Mouse (Mus musculus) thymus, postnatal 10 days (tissue): ENCODE data around the gene Rag1.
A peak's percentile ranks its signal among the peaks of the same experiment; 100 is the strongest.

Source experiments
- DNase-seq, 2 experiments: peaks; one replicate each; pipeline ENCODE4 v3.0.0; 2021; ENCODE audit warnings: low spot score in 2 of 2

Rag1 gene

GRCm38 (mm10) chr2:101591356-101591755 is 57.9 kb downstream of the Rag1 start:
- peak in 1 of 2 experiments; percentile 2 for DNase-seq
